Mouse (Mus musculus) ovary, postnatal 36 days (tissue): ENCODE measurements around the gene Arnt2.

Source experiments
- DNase-seq: peaks from one replicate; pipeline ENCODE4 v3.0.0; 2022; ENCODE audit warnings: low spot score, mixed read lengths

The Arnt2 gene

GRCm38 (mm10) chr7:84341001-84341400 is 69.0 kb downstream of the Arnt2 start:
- DNase-seq = no peak

- no peak for DNase-seq
Measured at GRCm38 (mm10) chr7:84339186-84339585, 70.8 kb downstream of the Arnt2 start.

GRCm38 (mm10) chr7:84337768-84338167 is 72.2 kb downstream of the Arnt2 start:
- no peak for DNase-seq

GRCm38 (mm10) chr7:84336907-84337306 is 73.1 kb downstream of the Arnt2 start:
- no peak for DNase-seq

- DNase-seq = no peak
Measured at GRCm38 (mm10) chr7:84336580-84336886, 73.4 kb downstream of the Arnt2 start.

GRCm38 (mm10) chr7:84335766-84336579 is 74.0 kb downstream of the Arnt2 start:
- no peak for DNase-seq

GRCm38 (mm10) chr7:84333996-84334395 is 76.0 kb downstream of the Arnt2 start:
- DNase-seq = no peak

- no peak for DNase-seq
Measured at GRCm38 (mm10) chr7:84332295-84333168, 77.4 kb downstream of the Arnt2 start.

GRCm38 (mm10) chr7:84329174-84329583 is 80.8 kb downstream of the Arnt2 start:
- no peak for DNase-seq

GRCm38 (mm10) chr7:84328770-84329169 is 81.2 kb downstream of the Arnt2 start:
- DNase-seq = no peak

GRCm38 (mm10) chr7:84325570-84326328 is 84.2 kb downstream of the Arnt2 start:
- DNase-seq = no peak

- DNase-seq = no peak
Measured at GRCm38 (mm10) chr7:84321542-84321941, 88.4 kb downstream of the Arnt2 start.

- peak; percentile 41 for DNase-seq
Measured at GRCm38 (mm10) chr7:84315353-84316003, 94.5 kb downstream of the Arnt2 start.

GRCm38 (mm10) chr7:84314742-84315141 is 95.2 kb downstream of the Arnt2 start:
- no peak for DNase-seq

- DNase-seq = peak; percentile 20
Measured at GRCm38 (mm10) chr7:84311624-84312023, 98.4 kb downstream of the Arnt2 start.

- DNase-seq = peak; percentile 25
Measured at GRCm38 (mm10) chr7:84310909-84311311, 99.1 kb downstream of the Arnt2 start.

GRCm38 (mm10) chr7:84307329-84307925 is 102.5 kb downstream of the Arnt2 start:
- no peak for DNase-seq

- no peak for DNase-seq
Measured at GRCm38 (mm10) chr7:84300261-84300660, 109.7 kb downstream of the Arnt2 start.

GRCm38 (mm10) chr7:84299601-84300000 is 110.4 kb downstream of the Arnt2 start:
- no peak for DNase-seq

GRCm38 (mm10) chr7:84293054-84293453 is 116.9 kb downstream of the Arnt2 start:
- peak; percentile 35 for DNase-seq

GRCm38 (mm10) chr7:84287226-84287587 is 122.8 kb downstream of the Arnt2 start:
- no peak for DNase-seq
